Mouse (Mus musculus): ENCODE measurements around the gene Hist1h3i.
"Not testable (repeated sequence)": the region's sequence is repeated elsewhere in the genome, so short reads cannot be mapped to it uniquely, and the experiment has no call there.

- TF ChIP-seq POLR2A (IDR thresholded peaks at IDR 0.05; ENCODE audit: low read depth, low read length): peak; percentile 72
- not testable (repeated sequence) for TF ChIP-seq CTCF (IDR thresholded peaks at IDR 0.05; ENCODE audit: borderline replicate concordance, insufficient read depth, low read length)
Measured at GRCm38 (mm10) chr13:21786899-21787629, 3.9 kb upstream of the Hist1h3i start, which contains the start of the genes Hist1h2an and Hist1h2bp.
